Mouse (Mus musculus): Measurements from ENCODE around the gene Runx1.
A peak's percentile ranks its signal among the peaks of the same experiment; 100 is the strongest.

Gene Runx1

DNA sequence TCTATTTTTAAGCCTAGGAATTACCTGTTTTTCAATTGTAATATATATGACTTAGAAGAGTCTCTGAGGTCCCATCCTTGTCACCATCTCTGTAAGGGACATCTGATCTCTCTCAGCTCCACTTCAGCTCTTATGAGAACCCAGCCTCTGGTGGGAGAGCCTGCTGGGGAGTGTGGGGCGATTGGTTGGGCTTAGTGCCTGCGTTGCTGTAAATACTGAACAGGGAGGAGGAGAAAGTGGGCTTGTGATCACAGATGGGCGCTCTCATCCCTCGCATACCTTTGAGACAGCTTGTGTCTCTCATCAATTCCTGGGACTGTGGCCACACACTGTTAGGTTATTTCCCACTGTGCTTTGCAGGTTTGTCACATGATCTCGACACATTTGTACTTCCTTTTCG lies 35.3 kb downstream of the Runx1 start:
- DNase-seq = no peak

DNA sequence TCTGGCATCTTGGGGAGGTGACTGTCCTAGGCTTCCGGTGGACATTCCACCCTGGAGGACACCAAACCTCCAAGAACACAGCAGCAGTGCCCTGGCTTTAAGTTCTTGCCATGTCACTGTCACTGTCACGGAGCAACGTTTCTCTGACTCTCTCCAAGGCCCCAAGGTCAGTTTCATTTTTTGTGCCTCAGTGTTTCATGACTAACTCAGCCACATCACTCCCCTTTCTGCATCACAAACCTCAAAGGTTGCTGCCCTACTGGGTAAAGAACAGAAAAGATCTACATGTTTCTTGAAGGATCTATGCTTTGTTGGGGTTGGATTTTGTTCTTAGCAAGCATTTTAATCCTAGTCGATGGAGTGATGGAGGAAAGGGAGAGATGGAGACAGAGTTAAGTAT lies 36.1 kb downstream of the Runx1 start:
- no peak for DNase-seq

DNA sequence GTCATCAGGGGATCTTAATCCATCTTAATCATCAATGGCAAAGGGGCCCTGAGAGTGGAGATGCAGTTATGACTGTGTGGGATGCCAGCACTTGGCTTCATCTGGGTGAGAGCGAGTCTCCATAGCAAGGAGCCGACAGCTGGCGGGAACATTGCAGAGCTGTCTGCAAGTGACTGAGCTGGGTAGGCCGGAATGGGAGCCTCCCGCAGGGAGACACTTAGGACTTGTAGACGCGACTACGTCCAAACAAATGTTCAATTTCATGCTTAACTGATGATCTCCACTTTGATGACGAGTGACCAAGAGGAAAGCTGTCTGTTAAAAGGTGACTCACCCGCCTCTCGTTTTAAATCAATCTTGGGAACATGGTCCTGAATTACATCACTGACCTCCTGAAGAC lies 37.5 kb downstream of the Runx1 start:
- DNase-seq = no peak

DNA sequence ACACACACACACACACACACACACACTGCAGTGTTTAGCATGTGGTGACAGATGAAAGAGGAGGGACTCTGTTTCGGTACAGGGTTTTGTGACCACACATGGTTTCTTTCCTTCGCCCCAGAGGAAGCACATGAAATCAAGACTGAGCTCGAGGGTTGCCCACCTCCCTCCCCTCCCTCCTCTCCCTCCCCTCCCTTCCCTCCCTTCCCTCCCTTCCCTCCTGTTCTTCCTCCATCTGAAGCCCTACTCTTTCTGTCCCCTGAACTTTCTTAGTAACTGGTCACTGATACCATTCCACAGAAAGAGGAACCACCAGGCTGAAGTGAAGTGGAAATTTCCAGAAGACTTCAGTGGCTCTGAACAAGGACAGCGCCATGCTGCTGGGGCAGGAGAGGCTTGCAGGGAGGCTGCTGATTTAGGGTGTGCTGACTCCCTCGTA lies 39.0 kb downstream of the Runx1 start:
- no peak for DNase-seq

DNA sequence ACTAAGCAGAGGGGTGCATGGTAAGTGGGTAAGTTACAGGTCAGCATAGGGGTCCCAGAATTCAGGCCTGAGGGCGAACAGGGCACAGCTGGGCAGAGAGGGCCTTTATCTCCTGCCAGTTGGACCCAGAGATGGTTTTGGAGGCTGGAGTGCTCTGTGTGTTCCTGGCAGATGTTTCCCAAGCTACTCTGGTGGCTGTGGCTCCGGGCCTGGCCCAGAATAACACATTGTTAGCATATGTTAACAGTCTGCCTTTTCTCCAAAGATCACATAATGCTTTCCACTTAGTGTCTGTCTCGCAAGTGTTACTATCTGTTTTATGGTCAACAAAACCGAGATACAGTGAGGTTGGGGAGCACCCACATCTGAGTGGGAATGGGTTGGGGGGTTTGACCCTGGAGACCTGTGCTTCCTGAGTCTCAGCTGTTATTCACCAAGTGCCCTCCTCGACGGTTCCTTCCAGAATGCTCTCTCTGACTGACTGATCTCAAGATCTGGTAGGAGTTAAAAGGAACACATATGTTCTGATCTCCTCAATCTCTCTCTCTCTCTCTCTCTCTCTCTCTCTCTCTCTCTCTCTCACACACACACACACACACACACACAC lies 39.6 kb downstream of the Runx1 start:
- no peak for DNase-seq

DNA sequence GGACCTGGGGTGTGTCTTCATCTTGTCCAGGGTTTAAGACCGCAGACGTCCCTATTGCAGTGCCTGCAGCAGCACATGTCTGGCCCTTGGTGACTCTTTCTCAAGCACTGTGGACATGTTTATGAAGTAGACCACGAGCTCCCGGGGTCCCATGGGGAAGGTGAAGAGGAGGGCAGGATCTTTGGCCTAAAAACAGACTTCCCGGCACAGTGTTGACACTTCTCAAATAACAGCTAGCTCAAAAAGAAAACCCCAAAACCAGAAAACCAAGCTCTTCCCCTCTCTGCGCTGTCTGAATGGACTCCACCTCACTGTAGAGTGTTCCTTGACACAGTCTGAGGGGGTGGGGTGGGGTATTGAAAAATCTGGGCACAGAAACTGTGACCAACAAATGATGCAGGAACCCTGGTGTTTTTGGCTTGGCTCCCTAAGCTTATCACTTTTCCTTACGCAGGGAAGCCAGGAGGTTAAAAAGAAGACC lies 42.3 kb downstream of the Runx1 start:
- no peak for DNase-seq

DNA sequence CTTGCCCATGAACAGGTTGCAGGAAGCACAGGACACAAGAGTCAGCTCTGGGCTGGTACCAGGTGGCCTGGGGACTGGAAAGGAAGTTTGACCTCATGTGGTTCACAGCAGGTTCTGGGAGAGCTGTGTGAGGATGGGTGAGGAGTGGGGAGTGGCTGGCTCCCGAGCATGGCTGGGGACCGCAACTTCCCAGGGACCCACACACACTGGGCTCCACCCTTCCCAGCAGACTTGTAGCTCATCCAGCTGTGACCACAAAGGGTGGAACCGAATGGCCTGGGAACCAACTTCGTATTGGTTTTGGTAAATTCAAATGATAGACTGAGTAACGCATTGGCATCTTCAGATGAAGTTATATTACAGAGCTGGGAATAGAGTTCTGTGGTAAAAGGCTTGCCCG lies 43.5 kb downstream of the Runx1 start:
- no peak for DNase-seq

DNA sequence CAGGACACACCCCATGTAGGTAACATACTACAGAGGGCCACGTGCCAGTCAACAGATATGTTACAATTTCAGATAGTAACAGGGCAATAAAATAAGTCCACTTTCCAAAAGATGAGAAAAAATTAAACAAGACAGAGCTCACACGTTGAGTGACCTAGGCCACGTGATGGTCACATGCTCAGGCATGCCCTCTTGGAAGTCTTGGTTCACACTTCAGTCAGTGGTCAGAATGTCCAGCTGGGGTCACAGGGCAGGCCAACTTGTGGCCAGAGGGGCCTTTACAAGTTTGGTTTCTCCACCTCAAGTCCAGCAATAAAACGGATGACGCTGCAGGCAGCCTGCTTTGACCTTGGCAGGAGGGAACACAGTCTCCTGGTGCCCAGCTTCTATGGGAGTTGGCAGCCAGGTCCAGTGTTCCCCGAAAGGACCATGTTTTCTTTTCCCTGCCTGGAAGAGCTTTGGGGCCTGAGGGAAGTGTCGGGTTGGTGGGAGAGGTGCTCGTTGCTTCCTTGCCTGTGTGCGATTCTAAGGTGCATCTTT lies 46.0 kb downstream of the Runx1 start:
- peak in 1 of 2 experiments; percentile 43 for DNase-seq

DNA sequence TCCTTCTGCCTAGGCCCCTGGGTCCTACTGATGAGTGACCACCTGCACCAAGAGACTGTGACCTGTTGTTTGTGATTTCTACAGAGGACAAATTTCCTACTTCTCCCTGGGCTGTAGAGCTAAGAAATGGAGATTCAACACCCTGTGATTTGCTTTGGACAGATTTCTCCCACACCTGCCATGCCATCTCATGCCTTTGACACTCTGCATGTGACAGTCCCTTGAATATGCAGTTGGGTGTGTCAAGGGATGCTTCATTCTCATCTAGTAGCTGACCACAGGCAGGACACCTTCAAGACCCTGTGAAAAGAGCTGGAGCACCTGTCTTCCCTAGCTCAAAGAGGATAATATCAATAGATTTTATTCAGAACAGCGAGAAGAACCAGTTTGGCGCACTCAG lies 46.8 kb downstream of the Runx1 start:
- DNase-seq = no peak

DNA sequence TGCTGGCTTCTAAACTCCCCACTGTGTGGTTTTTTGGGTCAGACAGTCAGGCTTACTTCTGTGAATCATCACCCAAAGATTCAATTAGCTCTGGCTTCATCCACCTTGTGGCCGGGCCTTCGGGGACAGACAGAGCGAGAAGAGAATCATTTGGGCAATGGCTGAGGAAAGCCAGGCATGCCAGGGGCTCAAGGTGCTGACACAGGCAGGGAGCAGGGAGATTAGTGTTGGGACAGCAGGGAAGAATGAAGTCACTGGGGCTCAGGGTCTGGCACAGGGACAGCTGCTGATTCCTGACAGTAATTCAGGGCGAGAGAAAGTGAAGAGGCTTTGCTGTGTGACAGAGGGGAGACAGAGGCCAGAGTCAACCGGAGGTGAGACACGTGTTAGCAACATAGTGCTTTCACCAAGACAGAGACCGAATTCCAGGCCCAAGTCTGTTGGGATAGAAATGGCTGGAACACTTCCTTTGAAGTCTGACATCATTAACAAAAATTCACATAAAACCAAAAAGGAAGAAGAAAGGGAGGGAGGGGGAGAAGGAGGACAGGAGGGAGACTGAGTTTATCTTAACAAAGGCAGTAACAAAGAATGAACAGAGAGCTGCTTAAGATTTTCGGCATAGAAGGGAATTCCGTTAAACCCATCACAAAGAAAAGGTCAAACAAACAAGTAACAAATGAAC lies 47.7 kb downstream of the Runx1 start:
- DNase-seq = no peak

DNA sequence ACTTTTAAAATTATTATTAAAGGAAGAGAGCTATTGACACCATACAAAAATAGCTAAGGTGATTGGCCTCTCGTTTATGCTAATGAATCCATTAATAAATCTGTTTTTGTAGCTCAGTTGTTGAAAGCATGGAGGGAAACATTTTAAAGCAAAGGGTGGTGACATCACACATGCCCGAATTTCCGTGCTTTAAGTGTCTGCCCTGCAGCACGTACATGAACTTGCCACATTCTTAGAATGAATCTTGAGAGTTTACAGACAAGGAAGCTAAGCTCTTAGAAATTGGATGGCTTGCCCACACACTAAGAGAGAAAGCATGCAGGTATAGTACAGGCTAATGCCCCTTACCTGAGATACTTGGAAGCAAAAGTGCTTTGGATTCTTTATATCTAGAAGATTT lies 58.1 kb downstream of the Runx1 start:
- DNase-seq = no peak

DNA sequence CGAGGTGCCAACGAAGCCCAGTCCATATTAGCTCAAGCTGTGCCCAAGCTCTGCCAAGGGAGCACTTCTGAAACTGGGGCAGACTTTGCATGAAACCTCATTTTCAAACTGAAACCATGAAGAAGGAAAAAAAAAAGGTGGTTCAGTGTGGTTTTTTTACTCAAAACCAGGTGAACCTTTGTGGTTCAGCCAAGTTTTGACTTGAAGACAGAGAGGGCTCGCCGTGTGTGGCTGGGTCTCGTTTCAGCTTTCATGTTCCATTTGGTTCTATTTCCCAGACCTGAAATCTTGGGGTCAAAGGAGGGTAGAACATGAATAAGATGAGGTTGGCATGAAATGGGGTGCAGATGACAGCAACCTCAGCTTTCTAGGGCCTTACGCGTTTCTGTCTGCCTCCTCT lies 58.5 kb downstream of the Runx1 start:
- no peak for DNase-seq

DNA sequence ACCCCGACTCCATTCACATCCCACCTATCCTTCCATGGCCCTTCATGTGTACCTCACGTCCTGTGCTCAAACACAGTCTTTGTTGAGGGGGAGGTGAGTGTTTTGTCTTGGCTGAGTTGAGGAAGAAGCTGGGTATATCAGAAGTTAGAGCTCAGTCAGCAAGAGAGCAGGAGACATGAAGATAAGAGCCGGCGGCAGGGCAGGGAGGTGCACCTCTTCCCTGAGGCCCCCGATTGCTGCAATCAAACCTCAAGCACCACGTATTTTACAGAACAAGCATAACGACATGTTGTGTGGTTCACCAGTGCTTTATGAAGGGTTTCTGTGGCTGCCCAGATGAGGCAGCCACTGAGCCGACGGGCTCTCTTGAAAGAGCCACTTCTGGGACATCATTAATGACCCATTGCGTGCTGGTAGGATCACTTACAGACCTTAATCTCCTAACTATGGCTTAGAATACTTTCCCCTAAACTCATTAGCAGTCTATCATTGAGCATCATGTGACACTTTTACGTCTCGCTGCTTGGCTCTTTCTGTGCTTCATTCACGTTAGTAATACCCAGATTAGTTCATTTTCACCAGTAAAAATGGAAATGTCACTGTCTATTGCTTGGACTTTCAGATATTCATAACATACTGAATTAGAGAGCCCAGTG lies 61.1 kb downstream of the Runx1 start:
- no peak for DNase-seq

DNA sequence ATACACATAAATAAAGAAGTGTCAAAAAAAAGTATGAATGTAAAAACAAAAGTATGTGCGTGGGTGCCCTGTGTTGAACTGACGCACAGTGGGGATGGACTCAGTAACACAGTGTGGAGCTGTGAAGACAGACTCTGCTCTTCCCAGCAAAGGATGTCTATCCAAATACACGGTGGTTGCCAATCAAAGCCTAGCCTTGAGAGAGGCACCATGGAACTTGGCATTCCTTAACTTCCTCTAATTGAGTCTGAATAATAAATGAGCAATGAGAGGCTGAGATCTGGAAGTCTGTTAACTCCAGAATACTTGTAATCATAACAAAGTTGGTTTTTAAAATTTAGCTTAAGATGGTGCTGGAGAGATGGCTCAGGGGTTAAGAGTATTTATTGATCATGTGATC lies 62.3 kb downstream of the Runx1 start:
- no peak for DNase-seq

DNA sequence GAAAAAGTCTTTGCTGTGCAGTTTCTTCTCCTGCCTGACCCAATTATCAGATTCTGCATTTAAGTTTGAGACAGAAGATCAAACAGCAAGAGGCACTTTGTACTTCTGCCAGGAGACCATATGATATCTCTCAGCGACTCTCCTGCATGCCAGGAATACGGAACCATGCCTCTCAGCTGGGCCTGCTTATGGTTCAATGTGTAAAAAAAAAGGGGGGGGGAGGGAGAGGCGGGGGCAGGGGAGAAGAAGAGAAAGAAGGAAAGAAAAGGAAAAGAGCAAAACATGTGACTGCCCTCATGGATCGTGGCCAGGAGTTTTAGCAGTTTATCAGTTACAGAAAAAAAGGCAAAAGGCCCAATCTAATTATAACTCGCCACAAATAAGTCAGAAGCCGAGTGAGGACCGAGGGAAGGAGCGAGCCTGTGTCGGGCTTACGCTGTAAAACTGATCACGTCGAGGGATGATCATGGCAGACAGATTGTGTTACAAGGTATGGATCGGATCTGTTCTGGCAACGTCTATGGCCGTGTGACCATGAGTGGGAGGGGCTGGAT lies 63.9 kb downstream of the Runx1 start:
- DNase-seq = no peak

DNA sequence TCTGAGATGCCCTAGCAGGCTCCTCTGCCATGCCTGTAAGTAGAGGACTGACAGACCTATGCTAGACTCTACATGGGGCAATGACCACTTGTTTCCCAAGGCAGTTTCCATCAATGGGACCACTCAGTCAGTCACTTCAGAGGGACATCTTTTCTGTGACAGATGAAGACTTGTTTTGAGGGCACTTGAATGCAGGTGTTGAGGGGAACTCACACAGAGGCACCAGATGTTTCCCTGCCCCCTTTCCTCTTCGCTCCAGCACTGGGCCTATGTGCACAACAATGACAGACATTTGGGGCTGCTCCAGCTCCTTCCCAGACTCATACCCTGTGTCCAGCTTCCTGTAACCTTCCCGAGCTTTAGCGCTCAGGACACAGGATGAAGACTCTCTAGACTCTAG lies 65.9 kb downstream of the Runx1 start:
- no peak for DNase-seq

DNA sequence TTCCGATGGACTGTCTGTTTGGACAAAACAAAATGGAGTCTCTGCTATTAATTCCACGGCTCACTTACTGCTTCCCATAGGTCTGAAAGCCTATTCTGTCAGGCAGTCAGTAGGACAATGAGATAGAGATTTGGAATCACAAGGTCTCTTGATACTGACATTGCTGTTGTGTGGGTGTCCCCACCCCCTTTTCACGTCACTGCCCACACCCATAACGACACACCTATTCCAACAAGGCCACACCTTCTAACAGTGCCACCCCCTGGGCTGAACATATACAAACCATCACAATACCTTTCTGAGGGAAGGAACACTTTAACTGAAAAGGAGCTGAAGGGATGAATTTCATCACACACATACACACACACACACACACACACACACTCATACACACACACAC lies 68.4 kb downstream of the Runx1 start:
- no peak for DNase-seq

DNA sequence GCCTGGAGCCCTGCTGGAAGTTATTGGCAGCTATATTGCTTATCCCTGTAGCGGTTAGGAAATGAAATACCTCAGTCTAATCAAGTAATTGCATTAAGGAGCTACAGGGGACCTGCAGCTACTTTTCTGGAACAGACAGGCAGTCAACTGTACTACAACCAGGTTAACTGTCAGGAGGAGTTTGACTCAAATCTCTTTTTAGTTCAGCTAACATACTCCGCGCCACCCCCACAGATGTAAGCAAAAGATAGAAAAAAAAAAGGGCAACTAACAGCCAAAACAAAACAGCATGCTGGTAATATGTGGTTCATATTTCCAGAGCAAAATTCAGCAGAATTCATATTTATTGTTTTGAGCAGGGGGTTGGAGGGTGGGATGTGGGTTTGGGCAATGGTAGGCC lies 72.0 kb downstream of the Runx1 start:
- DNase-seq = no peak

DNA sequence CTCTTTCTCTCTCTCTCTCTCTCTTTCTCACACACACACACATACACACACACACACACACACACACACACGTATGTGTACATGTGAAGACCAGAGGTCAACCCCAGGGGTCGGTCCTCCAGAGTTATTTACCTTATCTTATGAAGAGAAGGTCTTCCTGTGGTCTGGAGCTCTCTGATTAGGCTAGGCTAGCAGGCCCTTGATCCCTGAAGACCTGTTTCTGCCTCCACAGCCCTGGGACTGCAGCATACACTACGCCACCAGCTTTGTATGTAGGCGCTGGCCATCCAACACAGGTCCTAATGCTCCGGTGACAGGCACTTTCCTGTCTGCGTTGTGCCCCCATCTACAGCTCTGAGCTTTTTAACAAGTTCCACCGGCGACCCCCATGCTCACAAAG lies 72.8 kb downstream of the Runx1 start:
- no peak for DNase-seq

DNA sequence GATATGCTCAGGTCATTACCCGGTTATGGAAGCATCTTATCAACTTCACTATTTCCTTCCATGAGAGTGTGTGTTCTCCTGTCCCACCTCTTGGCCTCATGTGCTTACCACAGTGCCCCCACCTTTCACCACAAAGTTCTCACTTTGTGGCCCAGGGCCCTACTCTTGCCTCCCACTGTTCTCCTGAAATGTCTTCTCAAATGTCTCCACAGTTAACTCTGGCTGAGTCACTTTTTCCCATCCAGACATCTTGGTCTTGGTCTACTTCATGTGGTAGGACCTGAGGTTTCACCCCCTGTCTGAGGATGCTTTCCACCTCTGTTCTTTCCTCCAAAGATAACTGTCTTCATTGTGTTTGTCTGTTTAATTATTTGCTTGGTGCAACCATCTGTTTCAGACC lies 77.7 kb downstream of the Runx1 start:
- DNase-seq = no peak

DNA sequence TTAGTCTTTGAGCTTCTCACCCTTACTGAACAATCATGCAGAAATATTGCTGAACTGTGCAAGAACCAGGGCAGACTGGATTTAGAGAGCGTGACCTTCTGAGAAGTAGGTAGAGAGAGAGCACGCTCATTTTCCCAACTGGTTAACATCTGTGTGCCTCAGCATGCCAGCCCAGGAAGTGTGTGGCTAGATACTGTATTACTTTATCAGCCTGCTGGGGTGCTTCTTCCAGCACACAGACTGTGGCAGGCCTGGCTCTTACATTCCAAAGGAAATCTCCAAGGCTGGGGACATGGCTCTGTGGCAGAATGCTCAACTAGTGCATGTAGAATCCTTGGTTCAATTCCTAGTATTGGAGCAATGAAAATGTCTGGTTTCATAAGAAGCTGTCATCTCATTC lies 78.9 kb downstream of the Runx1 start:
- DNase-seq = no peak

DNA sequence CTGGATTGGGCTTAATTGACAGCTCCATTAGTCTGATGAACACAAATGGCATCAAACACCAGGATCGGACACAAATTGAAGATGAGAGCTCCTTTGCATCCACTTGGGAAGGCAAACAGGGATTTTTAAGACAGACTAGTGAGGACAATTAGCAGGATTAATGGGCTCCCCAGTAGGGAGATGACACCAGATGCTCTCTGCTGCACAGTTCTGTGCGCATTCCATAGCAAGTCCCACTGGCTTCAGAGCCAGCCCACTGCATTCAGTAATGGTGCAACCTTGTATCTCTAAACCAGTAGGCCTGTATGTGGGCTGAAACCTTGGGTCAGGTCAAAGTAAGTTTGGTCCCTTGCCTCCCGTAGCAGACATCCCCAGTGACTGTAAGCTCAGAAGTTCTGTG lies 80.7 kb downstream of the Runx1 start:
- no peak for DNase-seq

DNA sequence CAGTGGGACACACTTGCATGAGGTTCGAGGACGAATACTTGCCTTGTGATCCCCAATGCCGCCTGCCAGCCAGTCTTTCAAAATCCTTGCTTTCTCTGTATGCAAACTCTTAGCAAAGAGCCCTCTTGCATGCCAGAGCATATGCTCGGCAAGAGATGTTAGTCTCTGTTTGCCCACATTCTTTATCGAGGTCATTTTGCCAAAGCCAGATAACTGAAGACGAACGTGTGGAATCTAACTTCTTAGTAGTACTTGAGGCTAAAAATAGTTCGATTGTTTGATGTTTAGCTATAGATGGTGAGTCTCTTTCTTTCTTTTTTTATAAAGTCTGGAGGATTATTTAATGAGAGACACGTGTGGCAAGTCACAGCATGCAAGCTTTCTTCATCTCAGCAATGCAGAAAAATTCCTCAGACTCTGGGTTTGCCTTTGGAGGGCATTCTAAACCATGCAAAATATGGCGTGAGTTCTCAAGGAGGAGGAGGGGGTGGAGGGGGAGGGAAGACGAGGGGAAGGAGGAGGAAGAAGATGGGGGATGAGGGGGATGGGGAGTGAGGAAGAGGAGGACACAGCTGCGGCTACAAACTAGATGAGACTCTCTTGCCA lies 81.7 kb downstream of the Runx1 start:
- no peak for DNase-seq
